Mouse (Mus musculus) liver, embryonic 16.5 days (tissue): ENCODE measurements around the gene Teddm1b. TPM values are rescaled to one million over a fixed set of nuclear protein-coding genes. Genes with fewer than 3 reads are reported as not detected.

Experiments used
- ATAC-seq: fragments of 200-750 bp; cut with Nextera tagmentation; 2 replicates; pipeline ENCODE4 v1.8.0; 2017; ENCODE audit warnings: low read depth, mild to moderate bottlenecking, moderate number of reproducible peaks, moderate library complexity
- H3K27ac ChIP-seq: fragments of 300-500 bp; sonication (generic); 2 replicates; pipeline ENCODE4 v1.5.1; 2014; ENCODE audit warnings: mild to moderate bottlenecking, low read length
- H3K27me3 ChIP-seq: fragments of 300-500 bp; sonication (generic); 2 replicates; pipeline ENCODE4 v1.6.1; 2014; ENCODE audit warnings: low read depth, low read length, mixed read lengths; ENCODE audit not compliant: control insufficient read depth, insufficient read depth
- H3K36me3 ChIP-seq: fragments of 300-500 bp; sonication (generic); 2 replicates; pipeline ENCODE4 v1.6.1; 2014; ENCODE audit warnings: mild to moderate bottlenecking; ENCODE audit not compliant: control insufficient read depth, insufficient read depth
- H3K4me1 ChIP-seq: fragments of 300-500 bp; sonication (generic); 2 replicates; pipeline ENCODE4 v1.6.1; 2014; ENCODE audit warnings: low read depth, low read length, mixed read lengths; ENCODE audit not compliant: control insufficient read depth
- H3K4me2 ChIP-seq: fragments of 300-500 bp; sonication (generic); 2 replicates; pipeline ENCODE4 v1.6.1; 2014; ENCODE audit warnings: low read depth, low read length, mixed read lengths
- H3K4me3 ChIP-seq: fragments of 300-500 bp; sonication (generic); 2 replicates; pipeline ENCODE4 v1.5.1; 2014; ENCODE audit warnings: low read depth, mild to moderate bottlenecking, low read length
- H3K9ac ChIP-seq: fragments of 300-500 bp; sonication (generic); 2 replicates; pipeline ENCODE4 v1.6.1; 2014; ENCODE audit warnings: low read depth, low read length
- H3K9me3 ChIP-seq: fragments of 300-500 bp; sonication (generic); replicated peaks from 2 replicates; pipeline ENCODE4 v1.6.1; 2016; ENCODE audit warnings: low read length; ENCODE audit not compliant: control insufficient read depth
- WGBS: fragments of 180-500 bp; shearing (Covaris S2); extraction: QIAGEN DNeasy Blood & Tissue Kit; methylation state at CpG from one replicate; pipeline ENCODE4 v1.1.7; 2014; ENCODE audit not compliant: insufficient replicate concordance; 5-methylcytosine and 5-hydroxymethylcytosine counted together
- microRNA-seq: library from miRNA; unstranded; fragments of <30 nt; microRNA quantifications from one replicate; pipeline ENCODE4, GENCODE M21; 2016
- polyA plus RNA-seq: library from polyadenylated mRNA; unstranded; fragments of >200 nt; fragmentation: Nextera tagmentation; extraction: Ambion mirVana; gene quantifications from 2 replicates; pipeline ENCODE4 v1.2.1, GENCODE M21; 2015

Gene Teddm1b
- polyA plus RNA-seq, 1 experiment from 2014 or later, result 0.08 TPM

- H3K9me3 ChIP-seq, result no peaks in the 10 kb centered on the region
- H3K9ac ChIP-seq, result no peak overlapping the region
- no peaks in the 10 kb centered on the region for H3K36me3 ChIP-seq
- ATAC-seq, result no peak
- H3K27me3 ChIP-seq, result no peaks in the 10 kb centered on the region
- WGBS, result 47% methylated on average over 6 of the region's 6 CpGs
- no peak overlapping the region for H3K4me2 ChIP-seq
- no peak overlapping the region for H3K4me3 ChIP-seq
- no peak overlapping the region for H3K27ac ChIP-seq
- H3K4me1 ChIP-seq, result no peaks in the 10 kb centered on the region
Measured at GRCm38 (mm10) chr1:153924395-153925385, 50.5 kb downstream of the Teddm1b start.

Small RNA genes lying within 50 kb of the gene (microRNA-seq; reads per million reads assigned to microRNA genes)
- 35.4 reads per million, percentile 43 among the genes with 10 or more reads in this experiment for gene Mir8114

Other genes with a start within 250 kb of the Teddm1b start
- not detected in 2 replicates for gene Rgs8, start 221.3 kb upstream of the Teddm1b start, polyA plus RNA-seq
- gene Rgs16, start 134.0 kb upstream of the Teddm1b start, polyA plus RNA-seq, result 3.1 and 3.7 TPM in 2 replicates
- gene Rnasel, start 124.9 kb upstream of the Teddm1b start, polyA plus RNA-seq, result 28.9 and 29.1 TPM in 2 replicates
- gene Rgsl1, start 30.2 kb upstream of the Teddm1b start, polyA plus RNA-seq, result 0.04 TPM in 1 of 2 replicates, not detected in the other
- gene Teddm1a, start 17.4 kb downstream of the Teddm1b start, polyA plus RNA-seq, result 0.06 TPM in 1 of 2 replicates, not detected in the other
- gene Glul, start 25.6 kb downstream of the Teddm1b start, polyA plus RNA-seq, result 143 and 144 TPM in 2 replicates
- gene Teddm2, start 25.9 kb downstream of the Teddm1b start, polyA plus RNA-seq, result 0.40 and 0.58 TPM in 2 replicates